Mouse (Mus musculus) G1E (cell line): ENCODE results near the gene Tcf21. TPM values are rescaled to one million over a fixed set of nuclear protein-coding genes. Genes with fewer than 3 reads are reported as not detected.

Experiments
- ATAC-seq: 2 replicates; pipeline ENCODE4 v1.8.0; 2016; ENCODE audit warnings: mild to moderate bottlenecking; ENCODE audit not compliant: insufficient number of reproducible peaks, poor library complexity, low FRiP score, severe bottlenecking; ENCODE audit errors: extremely low read depth
- DNase-seq: peaks from one replicate; pipeline ENCODE4 v3.0.0; 2012; ENCODE audit warnings: low spot score
- H3K27me3 ChIP-seq: 2 replicates; pipeline ENCODE4 v1.6.1; 2012; ENCODE audit warnings: mild to moderate bottlenecking, low read length, inconsistent platforms; ENCODE audit not compliant: insufficient read depth
- H3K36me3 ChIP-seq: replicated peaks from 2 replicates; pipeline ENCODE3; 2012; ENCODE audit warnings: mild to moderate bottlenecking, inconsistent platforms
- H3K4me1 ChIP-seq: 2 replicates; pipeline ENCODE4 v1.6.1; 2012; ENCODE audit warnings: low read depth, low read length, inconsistent platforms, mixed read lengths; ENCODE audit not compliant: insufficient read depth
- H3K4me3 ChIP-seq: 2 replicates; pipeline ENCODE4 v1.5.1; 2012; ENCODE audit warnings: low read depth, mild to moderate bottlenecking, inconsistent platforms, low read length, moderate library complexity, mixed read lengths
- H3K9me3 ChIP-seq: replicated peaks from 2 replicates; pipeline ENCODE4 v1.6.1; 2012; ENCODE audit warnings: inconsistent platforms
- CTCF ChIP-seq: IDR thresholded peaks from 2 replicates; pipeline ENCODE4 v1.5.1; 2012; ENCODE audit warnings: low read depth, low read length, inconsistent platforms, mixed read lengths
- GATA1 ChIP-seq: IDR thresholded peaks from 2 replicates; pipeline ENCODE4 v1.6.1; 2012; ENCODE audit warnings: borderline replicate concordance, low read length, inconsistent platforms, mixed read lengths
- GATA2 ChIP-seq: IDR thresholded peaks from 2 replicates; pipeline ENCODE4 v1.6.1; 2012; ENCODE audit warnings: low read depth, low read length, inconsistent platforms, borderline replicate concordance
- POLR2AphosphoS5 ChIP-seq: IDR thresholded peaks from 2 replicates; pipeline ENCODE4 v1.6.1; 2012; ENCODE audit warnings: low read depth, low read length, inconsistent platforms; ENCODE audit not compliant: insufficient replicate concordance
- TAL1 ChIP-seq: conservative IDR thresholded peaks from 2 replicates; pipeline ENCODE4 v1.6.1; 2012; ENCODE audit warnings: low read depth, low read length, inconsistent platforms, mixed read lengths
- polyA plus RNA-seq: library from polyadenylated mRNA; stranded (reverse); fragments of >175 nt; gene quantifications from 2 replicates; pipeline ENCODE4 v1.2.3, GENCODE M21; 2012
- total RNA-seq, 2 experiments: library from RNA; stranded (forward) in 1 of 2; stranded (reverse) in 1 of 2; fragments of 200-1000 nt in 1 of 2; fragments of >200 nt in 1 of 2; fragmentation: Nextera tagmentation in 1 of 2; gene quantifications; 2 replicates each; pipeline ENCODE4 v1.2.3; 2014 to 2017

Gene Tcf21
- total and polyA plus RNA-seq, 3 experiments: not detected

DNA sequence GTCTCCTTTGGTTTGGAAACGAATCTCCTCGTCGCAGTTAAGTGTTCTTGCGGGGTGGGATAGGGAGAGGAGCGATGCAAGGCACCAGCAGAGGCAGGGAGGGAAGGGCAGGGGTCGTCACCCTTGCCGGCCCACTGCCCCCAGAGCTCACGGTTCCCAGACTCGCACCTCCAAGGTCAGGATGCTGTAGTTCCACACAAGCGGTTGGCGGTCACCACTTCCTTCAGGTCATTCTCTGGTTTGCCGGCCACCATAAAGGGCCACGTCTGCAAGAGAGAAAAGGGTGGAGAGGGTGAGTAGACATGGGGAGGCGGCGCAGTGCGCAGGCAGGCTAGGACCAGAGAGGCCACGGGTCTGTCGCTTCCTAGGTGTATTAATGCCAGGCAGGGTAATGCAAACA lies 2.4 kb downstream of the Tcf21 start:
- no peak for DNase-seq

DNA sequence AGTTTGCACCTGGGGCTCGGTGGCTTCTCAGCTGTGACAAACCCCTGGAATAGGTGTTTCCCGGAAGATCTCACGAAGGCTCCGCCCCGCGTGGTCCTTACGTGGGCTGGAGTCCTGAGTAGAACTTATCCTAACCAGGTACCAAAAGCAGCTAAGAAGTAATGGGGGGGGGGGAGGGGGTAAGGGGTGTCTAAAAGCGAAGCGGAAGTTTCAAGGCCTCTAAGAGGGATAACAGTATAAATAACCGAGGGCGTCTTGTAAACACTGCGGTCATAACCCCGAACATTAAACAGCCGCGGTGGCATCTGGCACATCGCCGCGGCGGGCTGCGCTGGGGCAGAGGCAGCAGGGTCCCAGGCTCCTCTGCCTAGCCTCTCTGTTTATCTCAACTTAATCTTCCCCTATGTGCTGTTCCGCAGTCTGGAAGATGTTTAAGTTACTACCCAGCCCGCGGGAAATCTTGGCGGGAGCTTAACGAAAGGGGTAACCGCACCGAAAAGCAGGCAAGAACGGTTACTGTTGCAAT lies 3.7 kb downstream of the Tcf21 start:
- Histone ChIP-seq H3K9me3 (no peaks in the 10 kb centered on the region), H3K4me1 (no peaks in the 10 kb centered on the region), H3K27me3 (peaks cover 46% of the 10 kb centered on the region), H3K4me3 (no peak overlapping the region), H3K36me3 (no peaks in the 10 kb centered on the region)
- ATAC-seq (no peak), DNase-seq (no peak)
- TF ChIP-seq GATA1: no peak
- no peak for TF ChIP-seq GATA2
- TF ChIP-seq POLR2AphosphoS5: no peak
- no peak for TF ChIP-seq TAL1
- TF ChIP-seq CTCF: no peak

More for the DNA sequence above, 2.4 kb downstream of the Tcf21 start:
- no peak for ATAC-seq
- TF ChIP-seq TAL1 (no peak), GATA2 (no peak), CTCF (no peak), POLR2AphosphoS5 (no peak), GATA1 (no peak)
- Histone ChIP-seq H3K4me3 (no peak overlapping the region), H3K9me3 (no peaks in the 10 kb centered on the region), H3K36me3 (no peaks in the 10 kb centered on the region), H3K27me3 (peaks cover 43% of the 10 kb centered on the region), H3K4me1 (no peaks in the 10 kb centered on the region)

DNA sequence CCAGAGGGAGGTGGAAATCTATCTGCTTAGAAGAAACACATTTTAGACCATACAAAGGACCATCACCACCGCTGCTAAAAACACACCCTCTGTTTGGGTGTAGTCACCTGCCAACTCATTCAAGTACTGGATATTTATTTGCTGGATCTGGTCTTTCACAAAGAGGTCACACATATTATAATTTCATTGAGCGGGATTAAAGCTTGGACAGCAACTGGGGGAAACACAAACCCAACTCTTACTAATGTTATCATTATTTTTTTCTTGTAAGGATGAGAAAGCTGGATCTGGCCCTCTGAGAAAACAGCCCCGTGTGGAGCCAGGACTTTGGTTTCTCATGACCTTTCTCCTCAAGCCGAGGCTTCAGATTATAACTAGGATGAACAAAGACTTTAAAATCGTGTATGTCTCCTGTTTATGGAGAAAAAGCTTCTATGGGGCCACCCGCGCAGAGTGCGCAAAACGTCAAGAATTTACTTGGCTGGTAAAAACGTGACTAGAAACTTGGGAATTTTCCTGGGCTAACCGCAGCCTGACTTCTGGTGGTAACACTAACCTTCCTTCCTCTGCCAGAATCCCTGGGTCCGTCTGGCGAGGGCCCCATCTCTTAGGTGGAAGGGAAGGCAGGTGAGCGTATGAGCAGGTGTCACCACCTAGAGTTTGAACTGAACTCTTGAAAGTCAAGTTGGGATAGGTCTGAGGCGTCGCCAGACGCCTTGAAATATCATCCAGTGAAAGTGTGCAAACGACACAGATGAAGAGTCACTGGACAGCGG lies 4.3 kb downstream of the Tcf21 start:
- no peak for ATAC-seq
- peaks cover 46% of the 10 kb centered on the region for H3K27me3 ChIP-seq
- H3K9me3 ChIP-seq: no peaks in the 10 kb centered on the region
- no peaks in the 10 kb centered on the region for H3K36me3 ChIP-seq
- DNase-seq: no peak
- TF ChIP-seq POLR2AphosphoS5: no peak
- no peak overlapping the region for H3K4me3 ChIP-seq
- no peaks in the 10 kb centered on the region for H3K4me1 ChIP-seq

DNA sequence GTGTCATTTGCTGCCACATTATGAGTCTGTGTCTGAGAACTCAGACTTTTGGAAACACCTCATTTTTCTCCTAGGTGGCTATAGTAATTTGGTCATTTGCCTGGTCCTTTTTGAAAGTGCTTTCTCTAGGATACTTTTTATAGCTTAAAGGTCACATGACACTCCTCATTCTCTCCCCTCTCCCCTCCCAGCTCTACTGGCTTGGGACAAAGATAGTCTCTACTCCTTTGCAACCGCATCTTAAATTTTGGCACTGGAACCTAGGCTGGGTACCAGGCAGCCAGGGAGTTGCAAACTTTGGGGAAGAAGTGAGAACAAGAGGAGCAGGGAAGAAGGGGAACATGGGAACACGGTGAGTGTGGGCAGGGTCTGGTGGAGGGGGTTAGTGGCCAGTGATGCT lies 5.2 kb downstream of the Tcf21 start:
- H3K36me3 ChIP-seq: no peaks in the 10 kb centered on the region
- H3K4me3 ChIP-seq: no peak overlapping the region
- ATAC-seq (no peak), DNase-seq (no peak)
- peaks cover 42% of the 10 kb centered on the region for H3K27me3 ChIP-seq
- TF ChIP-seq GATA1 (no peak), CTCF (no peak), GATA2 (no peak)
- H3K4me1 ChIP-seq: no peaks in the 10 kb centered on the region
- no peaks in the 10 kb centered on the region for H3K9me3 ChIP-seq

DNA sequence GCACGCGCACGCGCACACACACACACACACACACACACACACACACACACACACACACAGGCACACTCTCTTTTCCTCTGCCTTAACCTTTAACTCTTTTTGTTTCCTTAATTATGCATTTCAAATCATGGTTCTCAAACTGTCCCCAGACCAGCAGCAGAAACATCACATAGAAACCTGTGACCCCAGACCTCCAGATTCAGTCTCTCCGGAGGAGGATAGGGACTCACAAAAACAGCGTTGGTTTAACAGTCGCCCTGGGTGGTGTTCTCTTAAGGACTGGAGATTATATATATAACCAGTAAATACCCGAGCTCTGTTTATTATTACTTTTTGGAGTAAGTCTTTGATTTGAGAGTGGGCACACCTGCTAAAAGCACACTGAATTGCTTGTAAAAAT lies 5.7 kb downstream of the Tcf21 start:
- Histone ChIP-seq H3K4me3 (no peak overlapping the region), H3K4me1 (no peaks in the 10 kb centered on the region), H3K9me3 (no peaks in the 10 kb centered on the region), H3K27me3 (peaks cover 37% of the 10 kb centered on the region), H3K36me3 (no peaks in the 10 kb centered on the region)
- ATAC-seq (no peak), DNase-seq (no peak)
- TF ChIP-seq GATA2: no peak
- no peak for TF ChIP-seq CTCF
- no peak for TF ChIP-seq TAL1

DNA sequence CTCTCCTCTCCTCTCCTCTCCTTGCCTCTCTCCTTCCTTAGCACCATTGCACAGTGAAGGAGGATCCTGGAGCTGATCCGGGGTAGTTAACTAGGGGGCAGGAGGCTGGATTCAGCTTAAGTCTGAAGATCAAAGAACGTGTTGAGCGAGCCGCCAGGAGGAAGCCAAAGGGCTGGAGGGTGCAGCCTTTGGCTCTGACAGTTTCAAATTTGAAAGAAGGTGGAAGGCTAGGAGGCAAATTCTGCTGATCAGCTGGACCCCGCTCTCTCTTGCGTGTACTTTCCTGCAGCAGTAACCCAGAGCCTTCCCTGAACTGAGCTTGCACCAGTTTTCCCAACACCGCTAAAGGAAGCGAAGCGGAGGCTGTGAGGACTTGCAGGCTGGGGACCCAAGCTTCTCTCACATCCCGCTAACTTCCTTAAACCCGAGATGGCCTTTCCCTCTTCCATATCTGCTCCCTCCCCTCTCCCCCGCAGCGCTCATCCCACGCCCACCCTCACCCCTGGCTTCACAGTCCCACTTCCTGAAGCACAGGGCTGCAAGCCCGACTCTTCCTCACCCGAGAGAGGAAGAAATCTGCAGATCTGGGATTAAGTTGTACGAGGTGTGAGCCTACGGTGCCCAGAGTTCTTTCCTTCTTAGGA lies 6.5 kb downstream of the Tcf21 start:
- DNase-seq (no peak), ATAC-seq (no peak)
- TF ChIP-seq GATA2 (no peak), CTCF (no peak), POLR2AphosphoS5 (no peak), GATA1 (no peak), TAL1 (no peak)
- no peaks in the 10 kb centered on the region for H3K9me3 ChIP-seq
- H3K4me1 ChIP-seq: no peaks in the 10 kb centered on the region
- no peaks in the 10 kb centered on the region for H3K36me3 ChIP-seq
- no peak overlapping the region for H3K4me3 ChIP-seq
- H3K27me3 ChIP-seq: peaks cover 34% of the 10 kb centered on the region
